Mouse (Mus musculus): Measurements from ENCODE around the gene Proser3. TPM values are rescaled to one million over a fixed set of nuclear protein-coding genes. Genes with fewer than 3 reads are reported as not detected.

The Proser3 gene
- 10 to 100 TPM in 8 of 26 experiments, 1 to 10 TPM in 16, under 1 TPM in 2; 0.94 to 57.2 (median 8.2) TPM for total RNA-seq (2018; cell fraction: chromatin; rRNA removed)
- total RNA-seq (2018; cell fraction: cytosol; rRNA removed) = 1 to 10 TPM in 23 of 26 experiments, under 1 TPM in 3; 0.38 to 3.6 (median 2.3) TPM
- 10 to 100 TPM in 5 of 26 experiments, 1 to 10 TPM in 21; 1.0 to 20.2 (median 6.1) TPM for total RNA-seq (2018; cell fraction: nucleus; rRNA removed)
- polyA plus RNA-seq (2018) = 1.8 to 5.6 TPM (median 2.0 TPM) in 3 replicates

DNA sequence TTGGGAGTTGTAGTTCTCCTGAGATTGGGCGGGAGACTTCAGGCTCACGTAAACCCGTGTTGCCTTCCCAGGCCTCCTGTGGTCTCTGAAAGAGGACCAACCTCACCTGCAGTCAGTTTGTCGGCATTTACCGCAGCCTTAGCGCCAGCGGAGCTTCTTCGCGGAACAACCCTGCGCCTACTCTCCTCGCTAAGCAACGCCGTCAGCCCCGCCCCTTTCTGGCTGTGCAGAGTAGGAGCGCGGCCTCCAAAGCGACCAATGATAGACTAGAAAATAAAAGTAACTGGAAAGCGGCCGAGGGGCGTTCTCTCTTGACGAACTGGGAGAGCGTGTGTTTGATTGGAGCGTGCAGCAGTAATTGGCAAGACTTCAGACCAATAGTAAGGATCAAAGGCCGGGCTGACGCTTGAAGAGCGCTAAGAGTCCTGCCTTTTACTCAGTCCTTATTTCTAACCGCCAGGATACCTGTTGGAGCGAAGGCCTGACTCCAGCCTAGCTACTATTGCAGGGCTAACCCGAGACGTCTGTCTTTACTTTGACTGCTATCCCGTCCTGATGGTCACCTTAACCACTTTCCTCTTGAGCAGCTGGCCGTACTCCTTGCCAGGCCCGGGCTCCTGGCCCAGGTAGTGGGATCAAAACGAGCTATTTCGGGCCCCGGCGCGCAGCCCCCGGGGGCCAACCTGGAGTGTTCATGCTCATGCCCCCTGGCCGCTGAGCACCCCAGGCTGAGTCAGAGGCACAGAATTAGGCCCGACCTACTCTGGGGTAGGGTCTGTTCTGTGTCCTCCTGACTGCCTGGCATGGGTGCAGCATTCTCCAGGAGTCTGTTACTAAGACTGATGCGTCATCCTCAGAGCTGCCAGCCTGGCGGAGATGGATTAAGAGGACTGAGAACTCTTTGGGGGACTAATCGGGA, at the start of gene Proser3, which contains the start of gene Hspb6:
Proser3 (minus strand) TSS at position 198 of the 919 bp plus-strand sequence.
Hspb6 (plus strand) TSS at position 77 of the 919 bp plus-strand sequence.
- peak within 1 kb of the TSS; percentile 82 for H3K4me3 ChIP-seq (ENCODE audit: inconsistent target)
- WGBS (ENCODE audit: missing documents) = 1% methylated on average over 44 of the region's 44 CpGs
- peak within 1 kb of the TSS; percentile 90 for H3K27ac ChIP-seq
- H3K79me2 ChIP-seq (ENCODE audit: inconsistent target) = no peaks in the 10 kb centered on the region
- H3K36me3 ChIP-seq (ENCODE audit: inconsistent target) = peaks cover 27% of the 10 kb centered on the region; the same call in 1 of the 2 replicates

DNA sequence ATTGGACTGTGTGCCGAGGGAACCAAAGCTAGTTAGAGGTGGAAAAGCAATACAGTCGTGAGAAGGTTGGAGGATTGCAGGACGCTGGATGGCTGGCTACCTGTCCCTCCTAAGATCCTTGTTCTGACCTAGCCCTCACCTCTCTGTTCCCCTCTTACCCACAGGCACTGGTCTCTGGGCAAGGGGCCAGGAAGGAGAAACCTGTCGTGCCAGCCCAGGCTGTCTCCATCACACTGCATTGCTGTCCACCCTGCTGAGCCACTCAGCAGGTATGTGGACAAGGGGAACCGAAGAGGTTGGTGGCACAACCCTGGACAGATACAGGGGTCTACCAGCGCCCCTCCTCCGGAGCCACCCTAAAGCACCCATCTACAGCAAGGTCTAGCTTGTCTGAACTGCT, 48.6 kb upstream of the Proser3 start:
- no peaks in the 10 kb centered on the region for H3K79me2 ChIP-seq (ENCODE audit: inconsistent target)
- no peak overlapping the region for H3K4me3 ChIP-seq (ENCODE audit: inconsistent target)
- no peaks in the 10 kb centered on the region for H3K36me3 ChIP-seq (ENCODE audit: inconsistent target)
- no peak overlapping the region for H3K27ac ChIP-seq
- 80% methylated on average over 7 of the region's 7 CpGs for WGBS (ENCODE audit: missing documents)

DNA sequence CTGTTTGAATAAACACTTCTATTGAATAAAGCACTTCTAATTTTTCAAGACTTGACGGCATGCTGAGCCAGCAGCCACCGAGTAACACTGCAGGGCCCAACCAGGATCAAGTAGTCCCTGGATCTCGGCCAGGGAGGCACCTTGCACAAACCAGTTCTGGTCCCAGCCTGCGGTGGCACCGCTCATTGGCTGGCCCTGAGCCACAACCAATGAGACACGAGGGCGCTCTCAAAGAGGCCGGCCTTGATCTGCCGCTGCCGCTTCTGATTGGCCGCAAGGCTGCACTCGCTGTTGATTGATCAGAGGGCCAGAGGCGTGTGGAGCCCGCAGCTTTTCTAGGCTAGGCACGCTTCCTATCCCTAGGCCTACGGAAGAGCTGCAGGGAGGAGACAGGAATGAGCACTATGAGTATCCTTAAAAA, 47.8 kb upstream of the Proser3 start:
- WGBS (ENCODE audit: missing documents) = 11% methylated on average over 16 of the region's 16 CpGs
- no peaks in the 10 kb centered on the region for H3K36me3 ChIP-seq (ENCODE audit: inconsistent target)
- H3K27ac ChIP-seq = no peak overlapping the region
- no peaks in the 10 kb centered on the region for H3K79me2 ChIP-seq (ENCODE audit: inconsistent target)
- no peak overlapping the region for H3K4me3 ChIP-seq (ENCODE audit: inconsistent target)

DNA sequence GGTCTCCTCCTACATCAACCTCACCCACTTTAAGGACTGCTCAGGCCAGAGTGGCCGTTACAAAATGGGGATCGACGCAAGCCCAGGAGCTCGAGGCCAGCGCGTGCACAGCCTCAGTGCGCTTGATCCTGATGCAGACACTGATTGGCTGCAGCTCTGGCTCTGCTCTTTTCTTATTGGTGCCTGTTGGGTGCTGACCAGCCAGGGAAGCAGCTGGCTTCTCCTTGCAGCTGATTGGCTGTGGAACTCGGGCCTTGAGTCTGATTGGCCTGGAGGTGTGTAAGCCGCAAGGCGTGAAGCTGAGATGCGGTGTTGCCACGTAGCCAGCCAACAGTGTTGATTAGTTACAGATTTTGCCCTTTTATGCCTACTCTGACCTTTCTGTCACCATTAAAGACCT, 46.7 kb upstream of the Proser3 start, which contains the start of gene Zbtb32:
Zbtb32 (minus strand) TSS at position 124 of the 400 bp plus-strand sequence.
- 96% methylated on average over 12 of the region's 12 CpGs for WGBS (ENCODE audit: missing documents)
- Histone ChIP-seq H3K79me2 (ENCODE audit: inconsistent target) (no peaks in the 10 kb centered on the region), H3K4me3 (ENCODE audit: inconsistent target) (no peak within 1 kb of the TSS), H3K27ac (no peak within 1 kb of the TSS), H3K36me3 (ENCODE audit: inconsistent target) (no peaks in the 10 kb centered on the region)

DNA sequence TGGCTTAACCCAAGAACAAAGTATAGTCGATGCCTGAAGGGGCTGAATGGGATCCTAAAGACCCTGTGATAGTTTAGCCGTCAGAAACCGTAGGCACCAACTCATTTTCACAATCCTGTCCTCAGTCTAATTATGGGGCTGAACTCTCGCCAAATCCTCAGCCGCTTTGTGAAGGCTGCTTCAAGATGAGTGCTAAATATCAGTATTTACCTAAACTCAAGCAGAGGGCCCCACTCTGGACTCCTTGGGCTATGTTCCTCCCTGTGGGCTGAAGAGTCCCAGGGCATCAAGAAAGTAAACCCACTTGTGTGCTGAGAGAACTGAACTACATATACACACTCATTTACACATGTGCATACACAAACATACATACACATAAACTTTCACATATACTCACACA, 44.7 kb upstream of the Proser3 start:
- no peak overlapping the region for H3K4me3 ChIP-seq (ENCODE audit: inconsistent target)
- H3K36me3 ChIP-seq (ENCODE audit: inconsistent target) = no peaks in the 10 kb centered on the region
- no peak overlapping the region for H3K27ac ChIP-seq
- no peaks in the 10 kb centered on the region for H3K79me2 ChIP-seq (ENCODE audit: inconsistent target)
- 91% methylated on average over 5 of the region's 5 CpGs for WGBS (ENCODE audit: missing documents)

DNA sequence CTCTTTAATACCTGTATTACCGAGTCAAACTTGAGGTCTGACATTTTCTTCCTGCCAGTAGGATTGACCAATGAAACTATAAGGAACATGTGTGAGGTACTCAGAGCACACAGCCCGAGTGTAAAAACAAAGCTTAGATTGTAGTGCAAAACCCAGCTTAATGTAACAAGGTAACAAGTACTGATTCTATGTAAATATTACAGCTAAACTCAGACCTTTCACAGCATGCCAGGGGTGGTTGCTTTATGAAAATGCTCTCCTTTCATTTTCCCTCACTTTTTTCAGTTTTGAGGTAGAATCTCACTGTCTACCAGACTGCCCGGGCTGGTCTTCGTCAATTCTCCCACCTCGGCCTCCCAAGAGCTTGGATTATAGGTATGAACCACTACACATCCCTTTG, 44.0 kb upstream of the Proser3 start:
- no peak overlapping the region for H3K27ac ChIP-seq
- no peaks in the 10 kb centered on the region for H3K36me3 ChIP-seq (ENCODE audit: inconsistent target)
- H3K4me3 ChIP-seq (ENCODE audit: inconsistent target) = no peak overlapping the region
- H3K79me2 ChIP-seq (ENCODE audit: inconsistent target) = no peaks in the 10 kb centered on the region
- 96% methylated on average over 5 of the region's 5 CpGs for WGBS (ENCODE audit: missing documents)

DNA sequence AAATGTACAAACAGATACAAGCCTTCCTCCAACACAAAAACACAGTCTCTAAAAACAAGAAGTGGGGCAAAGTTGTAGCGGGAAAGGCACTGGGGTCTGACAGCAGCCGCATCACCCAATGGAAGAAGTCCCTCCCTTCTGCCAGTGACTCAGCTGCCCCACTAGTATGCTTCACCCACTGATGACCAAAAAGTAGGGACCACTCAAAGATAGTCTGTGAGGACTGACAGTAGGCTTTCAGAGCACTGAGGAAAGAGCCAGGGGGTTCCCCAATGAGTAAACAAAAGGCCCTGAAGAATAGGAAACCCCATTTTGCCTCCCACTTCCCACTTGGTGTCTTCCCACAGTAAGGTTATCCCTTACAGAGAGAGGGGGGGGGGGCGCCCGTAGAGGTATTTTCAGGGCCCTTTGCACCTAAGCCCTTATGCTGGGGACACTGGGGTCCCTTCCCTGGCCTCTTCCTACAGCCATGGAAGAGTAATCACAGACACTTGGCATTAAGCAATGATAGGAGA, 42.5 kb upstream of the Proser3 start:
- WGBS (ENCODE audit: missing documents) = 45% methylated on average over 4 of the region's 4 CpGs
- no peak overlapping the region for H3K27ac ChIP-seq

DNA sequence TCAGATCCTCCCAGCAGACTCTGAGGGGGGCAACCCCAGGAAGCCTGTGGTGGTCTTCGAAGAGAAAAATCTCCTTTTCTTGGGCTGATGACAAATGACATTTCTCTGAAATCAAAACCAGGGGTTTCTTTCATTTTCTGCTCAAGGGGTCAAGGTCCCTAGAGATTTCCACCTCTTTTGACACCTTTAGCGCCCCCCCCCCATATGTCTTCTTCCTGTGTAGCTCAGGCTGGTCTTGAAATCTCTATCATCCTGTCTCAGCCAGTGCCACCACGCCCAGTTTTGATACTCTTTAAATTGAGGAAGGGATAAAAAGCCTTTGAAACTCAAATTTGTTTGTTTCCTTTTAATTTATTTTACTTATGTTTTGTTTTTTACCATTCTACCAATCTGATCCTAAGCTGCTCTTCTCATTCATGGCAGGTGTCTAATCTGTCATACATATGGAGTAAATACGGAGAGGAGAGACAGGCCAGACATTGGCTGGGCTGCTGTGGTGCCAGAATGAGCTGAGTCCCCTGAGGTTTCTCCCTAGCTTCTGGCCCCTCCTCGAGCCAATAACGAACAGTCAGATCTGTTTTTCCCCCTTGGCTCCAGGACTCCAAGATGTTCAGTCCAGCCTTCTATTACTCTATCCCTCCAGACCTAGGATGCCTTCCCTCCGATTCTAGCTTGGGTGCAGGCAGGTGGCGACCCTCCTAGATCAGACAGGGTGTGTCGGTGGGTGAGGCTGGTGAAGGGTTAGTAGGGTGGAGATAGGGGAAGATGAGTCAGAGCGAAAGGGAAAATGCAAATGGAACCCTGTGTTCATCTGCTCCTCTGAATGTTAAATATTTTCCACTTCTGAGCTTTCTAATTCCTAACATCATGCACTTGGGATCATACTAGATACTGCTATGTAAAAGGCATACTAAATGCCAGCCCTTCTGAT, 41.7 kb upstream of the Proser3 start:
- WGBS (ENCODE audit: missing documents) = 77% methylated on average over 10 of the region's 10 CpGs
- Histone ChIP-seq H3K4me3 (ENCODE audit: inconsistent target) (no peak overlapping the region), H3K79me2 (ENCODE audit: inconsistent target) (no peaks in the 10 kb centered on the region), H3K27ac (no peak overlapping the region), H3K36me3 (ENCODE audit: inconsistent target) (no peaks in the 10 kb centered on the region)

More for the DNA sequence above, 42.5 kb upstream of the Proser3 start:
- Histone ChIP-seq H3K79me2 (ENCODE audit: inconsistent target) (no peaks in the 10 kb centered on the region), H3K36me3 (ENCODE audit: inconsistent target) (no peaks in the 10 kb centered on the region), H3K4me3 (ENCODE audit: inconsistent target) (no peak overlapping the region)

DNA sequence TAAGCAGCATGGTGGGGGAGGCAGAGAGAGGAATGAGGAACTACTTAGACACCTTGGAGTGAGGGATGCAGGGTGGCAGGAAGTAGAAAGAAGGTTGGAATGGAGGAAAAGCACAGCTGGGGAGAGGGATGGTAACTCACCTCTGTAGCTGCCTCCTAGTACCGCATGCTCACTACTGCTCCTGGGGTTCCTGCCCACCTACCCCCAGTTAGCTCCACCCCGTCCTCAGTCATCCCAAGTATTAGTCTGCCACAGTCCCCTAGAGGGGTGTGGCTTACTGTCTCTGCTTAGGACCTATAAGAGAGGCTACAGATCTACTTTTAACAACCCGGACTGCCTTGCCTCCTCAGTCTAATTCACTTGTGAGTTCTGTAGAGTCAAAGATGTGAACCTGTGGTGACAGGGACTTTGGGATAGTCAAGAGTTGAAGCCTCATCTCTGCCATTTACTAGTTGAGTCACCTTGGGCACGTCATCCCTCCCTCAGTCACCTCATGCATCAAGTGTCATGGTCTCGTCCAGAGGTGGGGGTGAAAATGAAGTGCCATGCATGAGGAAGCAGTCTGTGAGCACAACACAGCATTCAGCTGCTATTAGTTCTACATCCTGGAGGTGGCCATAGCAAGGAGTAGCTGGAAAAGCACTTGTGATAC, 40.8 kb upstream of the Proser3 start:
- Histone ChIP-seq H3K27ac (no peak overlapping the region), H3K36me3 (ENCODE audit: inconsistent target) (no peaks in the 10 kb centered on the region), H3K4me3 (ENCODE audit: inconsistent target) (no peak overlapping the region), H3K79me2 (ENCODE audit: inconsistent target) (peaks cover 3% of the 10 kb centered on the region)
- 61% methylated on average over 5 of the region's 5 CpGs for whole genome bisulfite sequencing (ENCODE audit: missing documents)

DNA sequence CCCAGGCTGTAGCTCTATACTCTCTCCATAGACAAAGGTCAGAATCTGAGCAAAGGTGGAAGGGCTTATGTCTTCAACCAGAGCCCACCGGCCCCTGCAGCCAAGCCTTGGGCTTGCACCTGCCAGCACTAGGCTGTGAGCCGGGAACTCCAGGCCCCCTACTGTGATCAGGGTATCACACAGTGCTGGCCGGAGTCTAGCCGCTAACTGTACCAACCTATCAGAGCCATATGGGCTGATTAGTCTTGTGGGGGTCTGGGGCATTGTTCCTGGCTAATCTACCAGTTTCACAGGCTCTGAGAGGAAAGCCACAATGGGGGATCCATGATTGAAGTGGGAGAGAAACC, 39.5 kb upstream of the Proser3 start:
- no peak overlapping the region for H3K4me3 ChIP-seq (ENCODE audit: inconsistent target)
- peaks cover 16% of the 10 kb centered on the region for H3K79me2 ChIP-seq (ENCODE audit: inconsistent target)
- 98% methylated on average over 4 of the region's 4 CpGs for WGBS (ENCODE audit: missing documents)
- H3K27ac ChIP-seq = no peak overlapping the region
- no peaks in the 10 kb centered on the region for H3K36me3 ChIP-seq (ENCODE audit: inconsistent target)

DNA sequence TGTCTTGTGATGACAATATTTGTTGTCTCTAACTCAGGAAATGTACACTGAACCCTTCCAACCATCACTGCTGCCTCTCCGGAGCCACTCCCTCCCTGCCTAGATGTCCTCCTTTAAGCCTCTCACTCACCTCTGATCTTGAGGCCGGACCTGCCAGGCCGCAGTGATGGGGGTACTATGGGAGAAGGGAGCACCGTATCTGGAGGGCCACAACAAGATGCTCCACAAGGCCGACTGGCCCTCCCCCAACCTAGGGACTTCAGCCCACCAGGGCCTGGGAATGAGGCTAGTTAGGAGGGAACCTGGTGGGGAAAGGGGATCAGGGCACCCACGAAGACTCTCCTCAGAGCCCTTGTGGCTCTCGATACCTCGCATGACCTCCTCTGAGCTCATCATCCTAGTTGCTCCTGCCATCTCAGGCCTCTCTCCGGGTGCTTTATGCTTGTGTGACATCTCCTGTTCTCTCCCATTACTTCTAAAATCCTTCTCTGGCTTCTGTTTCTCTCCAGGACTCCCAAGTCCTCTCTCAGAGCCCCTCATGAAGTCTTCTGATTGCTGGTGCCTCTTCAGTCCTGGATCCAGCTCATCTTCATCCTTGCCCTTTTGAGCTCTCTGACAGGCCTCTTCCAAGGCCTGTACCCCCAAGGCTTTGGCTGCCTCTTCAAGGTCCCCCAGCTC, 39.0 kb upstream of the Proser3 start:
- Histone ChIP-seq H3K4me3 (ENCODE audit: inconsistent target) (no peak overlapping the region), H3K27ac (no peak overlapping the region), H3K36me3 (ENCODE audit: inconsistent target) (peaks cover 3% of the 10 kb centered on the region; the same call in 1 of the 2 replicates), H3K79me2 (ENCODE audit: inconsistent target) (peaks cover 22% of the 10 kb centered on the region)
- 97% methylated on average over 9 of the region's 9 CpGs for WGBS (ENCODE audit: missing documents)

DNA sequence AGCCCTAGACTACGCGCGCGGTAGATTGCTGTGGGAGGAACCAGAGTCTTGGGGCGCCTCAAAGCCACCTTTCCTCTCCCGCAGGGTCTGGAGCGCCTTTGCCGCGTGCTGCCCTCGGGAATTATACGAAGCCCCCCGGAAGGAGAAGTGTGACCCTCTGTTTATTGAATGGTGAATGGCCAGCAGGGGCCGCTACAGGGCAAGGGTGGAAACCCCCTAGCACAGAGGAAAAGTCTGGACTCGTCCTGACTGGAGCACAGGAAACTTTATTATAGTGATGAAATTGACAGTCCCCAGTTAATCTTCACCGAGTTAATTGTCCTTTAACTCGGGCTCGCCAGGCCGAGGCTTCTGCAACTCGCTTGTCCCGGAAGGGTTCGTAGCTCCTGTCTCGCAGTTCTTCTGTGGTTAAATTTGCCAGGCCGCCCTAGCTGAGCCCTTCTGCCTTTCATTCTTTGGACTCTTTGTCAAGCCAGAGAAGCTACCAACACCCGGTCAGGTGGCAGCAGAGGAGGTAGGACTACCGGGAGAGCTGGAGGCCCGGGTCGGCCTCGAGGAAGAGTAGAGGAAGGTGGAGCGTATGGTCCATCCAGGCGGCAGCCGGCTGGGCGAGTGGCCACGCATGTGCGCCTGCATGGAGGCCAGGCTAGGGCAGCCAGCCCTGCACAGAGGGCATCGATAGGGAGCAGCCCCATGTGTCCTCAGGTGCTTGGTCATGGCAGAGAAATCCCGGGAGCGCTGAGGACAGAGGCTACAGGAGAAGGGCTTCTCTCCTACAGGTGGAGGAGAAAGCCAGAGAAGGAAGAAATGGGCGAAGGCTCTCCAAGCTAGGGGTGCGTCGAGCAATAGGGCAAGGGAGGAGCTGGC, 37.6 kb upstream of the Proser3 start:
- 30% methylated on average over 39 of the region's 40 CpGs for WGBS (ENCODE audit: missing documents)
- Histone ChIP-seq H3K79me2 (ENCODE audit: inconsistent target) (peaks cover 35% of the 10 kb centered on the region), H3K27ac (peak overlapping the region; percentile 65), H3K36me3 (ENCODE audit: inconsistent target) (peaks cover 17% of the 10 kb centered on the region), H3K4me3 (ENCODE audit: inconsistent target) (peak overlapping the region; percentile 71)

Measured in macrophage (primary cell).